Mouse (Mus musculus): ENCODE data around the gene Gnb3. TPM values are rescaled to one million over a fixed set of nuclear protein-coding genes. Genes with fewer than 3 reads are reported as not detected.

Gnb3 gene
- polyA plus RNA-seq, 1 experiment from 2014 or later: 1.2 TPM

DNA sequence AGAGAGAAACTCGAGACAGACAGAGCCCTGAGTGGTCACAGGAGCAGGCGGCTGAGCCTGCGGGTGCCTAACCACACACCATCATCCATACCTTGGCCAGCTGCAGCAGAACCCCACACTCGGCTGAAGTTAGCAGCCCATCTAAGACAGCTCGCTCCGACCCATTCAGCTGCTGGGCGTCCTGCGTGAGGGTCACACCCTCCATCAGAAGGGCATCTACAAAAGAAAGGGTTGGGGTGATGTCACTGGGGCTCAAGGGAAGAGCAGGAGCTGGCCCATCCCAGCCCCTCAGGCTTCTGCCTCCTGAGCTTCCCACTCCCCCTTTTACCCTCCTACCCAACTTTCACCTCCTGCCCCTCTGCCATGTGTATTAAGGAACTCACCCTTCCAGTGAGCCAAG, 10.5 kb upstream of the Gnb3 start:
- TF ChIP-seq CTCF (IDR thresholded peaks at IDR 0.05; ENCODE audit: low read depth): no peak
- no peak overlapping the region for H3K9ac ChIP-seq (ENCODE audit: low read depth, low read length)
- no peak for ATAC-seq (replicated peaks; ENCODE audit: low FRiP score, low read depth)

DNA sequence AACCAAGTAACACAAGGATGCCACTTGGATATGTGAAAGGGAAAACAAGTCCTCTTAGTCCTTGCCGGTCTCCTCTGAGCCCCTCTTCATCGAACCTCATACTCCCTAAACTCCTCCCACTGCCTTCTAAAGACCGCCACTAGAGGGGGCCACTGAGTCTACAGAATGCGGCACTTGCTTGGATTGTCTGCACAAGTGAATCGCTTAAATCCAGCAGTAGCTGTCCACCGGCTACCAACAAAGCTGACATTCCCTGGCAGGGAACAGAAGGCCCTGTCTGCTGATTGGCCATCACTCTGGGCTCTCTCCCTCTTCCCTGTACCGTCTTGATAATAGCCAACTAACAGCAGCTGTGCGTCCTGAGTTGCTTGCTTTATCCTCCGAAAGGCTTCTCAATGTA, 7.2 kb upstream of the Gnb3 start:
- Histone ChIP-seq H3K4me1 (replicated peaks; ENCODE audit: insufficient read depth, low read length) (no peaks in the 10 kb centered on the region), H3K9me3 (replicated peaks; ENCODE audit: low read length) (no peaks in the 10 kb centered on the region), H3K4me2 (ENCODE audit: low read length) (no peak overlapping the region), H3K27me3 (ENCODE audit: insufficient read depth, low read length) (no peaks in the 10 kb centered on the region), H3K4me3 (replicated peaks; ENCODE audit: low read depth, low read length) (no peak overlapping the region), H3K9ac (ENCODE audit: low read depth, low read length) (no peak overlapping the region), H3K36me3 (ENCODE audit: insufficient read depth, low read length) (no peaks in the 10 kb centered on the region), H3K27ac (no peak overlapping the region)
- DNase-seq (ENCODE audit: low spot score) (peak; percentile 92), ATAC-seq (replicated peaks; ENCODE audit: low FRiP score, low read depth) (peak; percentile 68)
- 11% methylated on average over 9 of the region's 9 CpGs for WGBS
- TF ChIP-seq CTCF (IDR thresholded peaks at IDR 0.05; ENCODE audit: low read depth): peak; percentile 97

More for the DNA sequence above, 10.5 kb upstream of the Gnb3 start:
- no peaks in the 10 kb centered on the region for H3K4me1 ChIP-seq (replicated peaks; ENCODE audit: insufficient read depth, low read length)
- no peaks in the 10 kb centered on the region for H3K27me3 ChIP-seq (ENCODE audit: insufficient read depth, low read length)
- H3K4me2 ChIP-seq (ENCODE audit: low read length): no peak overlapping the region
- WGBS: 61% methylated on average over 8 of the region's 8 CpGs
- H3K27ac ChIP-seq: no peak overlapping the region
- no peak for DNase-seq (ENCODE audit: low spot score)
- H3K4me3 ChIP-seq (replicated peaks; ENCODE audit: low read depth, low read length): no peak overlapping the region
- no peaks in the 10 kb centered on the region for H3K9me3 ChIP-seq (replicated peaks; ENCODE audit: low read length)
- 0 out of 2 replicates have a peak, but pooled peaks cover 4% of the 10 kb centered on the region for H3K36me3 ChIP-seq (ENCODE audit: insufficient read depth, low read length)

DNA sequence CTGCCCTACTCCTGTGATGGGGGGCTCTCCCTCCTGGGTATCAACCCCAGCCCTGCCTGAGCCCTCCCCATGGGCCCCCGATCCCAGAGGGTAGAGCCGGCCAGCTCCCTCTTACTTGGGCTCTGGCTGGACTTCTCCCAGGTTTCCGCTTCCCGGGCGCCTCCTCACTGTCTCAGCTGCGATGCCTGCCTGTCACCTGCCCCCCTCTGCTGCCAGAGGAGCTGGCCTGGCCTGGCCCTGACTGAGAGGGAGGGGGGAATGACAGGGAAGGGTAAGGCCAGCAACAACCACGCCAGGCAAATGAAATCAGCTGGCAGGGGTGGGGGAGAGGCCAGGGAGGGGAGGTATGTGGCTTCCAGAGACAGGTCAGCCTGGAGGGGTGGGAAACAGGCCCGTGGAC, 270 bp downstream of the Gnb3 start:
- Histone ChIP-seq H3K27ac (no peak overlapping the region), H3K36me3 (ENCODE audit: insufficient read depth, low read length) (no peaks in the 10 kb centered on the region), H3K4me2 (ENCODE audit: low read length) (no peak overlapping the region), H3K4me1 (replicated peaks; ENCODE audit: insufficient read depth, low read length) (0 out of 2 replicates have a peak, but pooled peaks cover 5% of the 10 kb centered on the region), H3K4me3 (replicated peaks; ENCODE audit: low read depth, low read length) (no peak overlapping the region), H3K9me3 (replicated peaks; ENCODE audit: low read length) (no peaks in the 10 kb centered on the region), H3K27me3 (ENCODE audit: insufficient read depth, low read length) (no peaks in the 10 kb centered on the region), H3K9ac (ENCODE audit: low read depth, low read length) (peak overlapping the region; percentile 41; the same call in 1 of the 2 replicates)
- peak; percentile 19 for DNase-seq (ENCODE audit: low spot score)
- no peak for TF ChIP-seq CTCF (IDR thresholded peaks at IDR 0.05; ENCODE audit: low read depth)
- 0 out of 2 replicates have a peak, but pooled peaks have one; percentile 19 for ATAC-seq (replicated peaks; ENCODE audit: low FRiP score, low read depth)
- WGBS: 11% methylated on average over 8 of the region's 8 CpGs

DNA sequence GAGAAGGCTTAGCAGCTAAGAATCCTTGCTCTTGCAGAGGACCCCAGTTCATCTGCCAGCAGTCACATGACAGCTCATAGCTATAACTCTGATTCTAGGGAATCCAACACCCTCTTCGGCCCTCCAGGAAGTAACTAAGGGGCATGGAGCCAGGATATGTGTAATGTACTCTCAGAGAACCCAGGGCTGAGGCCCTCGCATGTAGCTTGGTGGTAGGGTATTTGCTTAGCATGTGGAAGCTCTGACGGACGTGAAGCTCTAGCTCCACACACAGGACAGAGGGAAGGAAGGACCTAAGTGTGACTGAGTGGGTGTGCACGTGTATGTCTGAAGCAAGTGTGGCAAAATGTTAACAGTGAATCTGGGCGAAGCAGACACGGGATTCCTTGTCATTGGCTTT, 3.7 kb downstream of the Gnb3 start:
- Histone ChIP-seq H3K4me2 (ENCODE audit: low read length) (no peak overlapping the region), H3K27ac (no peak overlapping the region), H3K9ac (ENCODE audit: low read depth, low read length) (no peak overlapping the region), H3K9me3 (replicated peaks; ENCODE audit: low read length) (no peaks in the 10 kb centered on the region), H3K27me3 (ENCODE audit: insufficient read depth, low read length) (no peaks in the 10 kb centered on the region), H3K4me1 (replicated peaks; ENCODE audit: insufficient read depth, low read length) (0 out of 2 replicates have a peak, but pooled peaks cover 5% of the 10 kb centered on the region), H3K36me3 (ENCODE audit: insufficient read depth, low read length) (no peaks in the 10 kb centered on the region), H3K4me3 (replicated peaks; ENCODE audit: low read depth, low read length) (no peak overlapping the region)
- DNase-seq (ENCODE audit: low spot score) (peak; percentile 33), ATAC-seq (replicated peaks; ENCODE audit: low FRiP score, low read depth) (no peak)
- TF ChIP-seq CTCF (IDR thresholded peaks at IDR 0.05; ENCODE audit: low read depth): peak; percentile 20; the same call in 1 of the 2 replicates
- WGBS: 63% methylated on average over 7 of the region's 7 CpGs

DNA sequence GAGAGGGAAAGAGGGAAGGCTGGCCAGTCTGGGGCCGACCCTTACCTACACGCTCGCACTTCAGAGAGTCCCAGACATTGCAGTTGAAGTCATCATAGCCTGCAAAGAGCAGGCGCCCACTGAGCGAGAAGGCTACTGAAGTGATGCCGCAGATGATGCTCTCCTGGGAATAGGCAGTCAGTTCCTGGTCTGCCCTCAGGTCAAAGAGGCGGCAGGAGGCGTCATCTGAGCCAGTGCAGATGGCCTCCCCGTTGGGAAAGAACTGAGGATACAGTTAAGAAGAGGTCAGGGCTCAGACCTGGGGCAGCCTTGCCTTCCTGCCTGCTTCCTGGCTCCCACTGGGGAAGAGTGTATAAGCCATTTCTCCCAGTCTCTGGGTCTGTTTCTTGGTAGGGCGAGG, 4.5 kb downstream of the Gnb3 start:
- Histone ChIP-seq H3K36me3 (ENCODE audit: insufficient read depth, low read length) (no peaks in the 10 kb centered on the region), H3K4me2 (ENCODE audit: low read length) (no peak overlapping the region), H3K4me3 (replicated peaks; ENCODE audit: low read depth, low read length) (no peak overlapping the region), H3K9me3 (replicated peaks; ENCODE audit: low read length) (no peaks in the 10 kb centered on the region), H3K9ac (ENCODE audit: low read depth, low read length) (0 out of 2 replicates have a peak overlapping the region, but pooled peaks have one; percentile 27), H3K27ac (no peak overlapping the region), H3K27me3 (ENCODE audit: insufficient read depth, low read length) (no peaks in the 10 kb centered on the region), H3K4me1 (replicated peaks; ENCODE audit: insufficient read depth, low read length) (peaks cover 5% of the 10 kb centered on the region; the same call in 1 of the 2 replicates)
- DNase-seq (ENCODE audit: low spot score) (no peak), ATAC-seq (replicated peaks; ENCODE audit: low FRiP score, low read depth) (no peak)
- WGBS: 29% methylated on average over 10 of the region's 10 CpGs
- TF ChIP-seq CTCF (IDR thresholded peaks at IDR 0.05; ENCODE audit: low read depth): no peak

DNA sequence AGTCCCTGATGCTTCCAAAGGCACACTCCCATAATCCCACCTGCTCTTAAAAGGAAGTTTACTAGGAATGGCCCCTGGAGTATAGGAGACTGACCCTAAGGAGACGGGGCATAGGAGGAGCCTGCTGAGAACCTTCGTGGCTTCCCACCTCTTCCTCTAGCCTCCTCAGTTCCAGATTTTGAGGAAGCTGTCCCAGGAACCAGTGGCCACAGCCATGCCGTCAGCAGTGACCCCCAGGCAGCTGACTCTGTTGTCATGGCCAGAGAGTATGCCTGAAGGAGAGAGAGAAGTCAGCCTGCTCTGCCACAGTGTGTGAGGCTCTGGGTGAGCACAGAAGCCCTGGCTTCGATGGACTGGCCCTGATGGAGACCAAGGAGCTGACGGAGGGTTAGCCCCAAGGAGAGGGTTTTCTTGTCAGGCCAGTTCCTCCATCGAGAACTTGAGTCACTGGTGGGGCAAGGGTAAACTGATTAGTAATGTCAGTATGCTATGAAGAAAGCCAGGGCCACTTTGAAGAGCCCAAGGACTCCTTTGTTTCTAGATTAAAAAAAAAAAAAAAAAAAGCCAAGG, 5.5 kb downstream of the Gnb3 start:
- DNase-seq (ENCODE audit: low spot score) (no peak), ATAC-seq (replicated peaks; ENCODE audit: low FRiP score, low read depth) (no peak)
- H3K4me1 ChIP-seq (replicated peaks; ENCODE audit: insufficient read depth, low read length): peaks cover 8% of the 10 kb centered on the region; the same call in 1 of the 2 replicates
- H3K27me3 ChIP-seq (ENCODE audit: insufficient read depth, low read length): no peaks in the 10 kb centered on the region
- H3K4me2 ChIP-seq (ENCODE audit: low read length): no peak overlapping the region
- no peak overlapping the region for H3K27ac ChIP-seq
- H3K4me3 ChIP-seq (replicated peaks; ENCODE audit: low read depth, low read length): no peak overlapping the region
- 91% methylated on average over 6 of the region's 6 CpGs for WGBS
- H3K9ac ChIP-seq (ENCODE audit: low read depth, low read length): no peak overlapping the region
- H3K9me3 ChIP-seq (replicated peaks; ENCODE audit: low read length): no peaks in the 10 kb centered on the region
- H3K36me3 ChIP-seq (ENCODE audit: insufficient read depth, low read length): no peaks in the 10 kb centered on the region
- no peak for TF ChIP-seq CTCF (IDR thresholded peaks at IDR 0.05; ENCODE audit: low read depth)

Measured in kidney, postnatal 0 days (tissue).